Mouse (Mus musculus) adrenal gland, postnatal 10 days (tissue): ENCODE measurements around the gene Kcne3. TPM values are rescaled to one million over a fixed set of nuclear protein-coding genes. Genes with fewer than 3 reads are reported as not detected.

Source experiments
- DNase-seq: peaks from one replicate; pipeline ENCODE4 v3.0.0; 2021; ENCODE audit warnings: mixed read lengths
- total RNA-seq, 2 experiments: library from RNA; stranded (reverse); gene quantifications; 2 replicates each; pipeline ENCODE4 v1.2.3; 2021

Gene Kcne3
- total RNA-seq, 2 experiments from 2014 or later, result 1.1 to 2.2 TPM

DNA sequence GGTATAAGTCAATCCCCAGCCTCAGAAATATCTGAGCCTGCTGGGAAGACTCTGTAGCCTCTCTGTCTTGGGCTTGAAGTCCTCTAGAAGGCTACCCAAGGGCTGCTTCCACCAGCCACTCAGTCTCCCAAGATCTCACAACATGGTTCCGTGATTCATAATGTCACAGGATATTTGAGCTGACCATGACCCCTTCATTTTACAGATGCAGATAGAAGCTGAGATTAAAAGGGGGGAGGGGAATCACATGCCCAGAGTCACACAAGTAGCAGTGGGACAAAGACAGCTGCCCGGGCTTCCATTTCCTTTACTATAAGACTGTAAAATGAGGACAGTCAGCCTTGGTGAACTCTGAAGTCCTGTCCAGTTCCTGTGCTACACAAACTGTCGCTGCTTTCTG lies 5.3 kb downstream of the Kcne3 start:
- DNase-seq, result no peak

DNA sequence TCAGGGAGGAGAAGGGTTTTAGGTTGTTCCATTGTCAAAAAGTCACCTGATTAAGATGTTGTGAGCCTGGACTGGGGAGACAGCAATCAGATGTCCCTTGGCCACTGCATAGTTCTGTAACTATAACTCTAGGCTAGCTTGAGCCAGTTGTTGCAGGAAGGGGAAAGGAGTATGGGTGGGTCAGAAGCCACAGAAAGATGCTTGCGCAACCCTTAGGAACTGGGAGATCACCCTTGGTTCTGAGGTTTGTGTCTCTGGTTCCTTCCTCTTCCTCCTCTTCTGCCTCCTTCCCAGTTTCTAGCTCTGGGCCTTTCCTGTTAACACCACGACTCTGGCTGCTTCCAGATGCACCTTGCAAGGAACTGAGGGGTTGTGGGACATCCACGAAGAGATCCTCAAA lies 6.1 kb downstream of the Kcne3 start:
- DNase-seq, result no peak

DNA sequence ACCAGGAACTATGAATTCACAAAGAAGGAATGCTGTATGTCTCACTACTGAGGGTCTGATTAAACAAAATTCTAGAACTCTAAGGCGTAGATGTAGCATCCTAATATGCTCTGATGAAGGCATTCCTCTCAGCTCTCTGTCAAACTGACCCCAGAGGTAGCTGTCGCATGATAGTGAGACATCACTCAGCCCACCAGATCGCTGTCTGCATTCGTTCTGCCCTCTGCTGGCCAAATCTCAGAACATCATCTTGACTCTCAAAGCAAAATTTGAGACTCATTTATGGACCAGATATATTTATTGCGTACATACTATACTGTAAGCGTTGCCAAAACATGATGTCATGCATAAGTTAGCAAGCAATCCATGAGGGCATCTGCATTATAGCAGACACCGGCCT lies 11.3 kb downstream of the Kcne3 start:
- DNase-seq, result peak; percentile 65

DNA sequence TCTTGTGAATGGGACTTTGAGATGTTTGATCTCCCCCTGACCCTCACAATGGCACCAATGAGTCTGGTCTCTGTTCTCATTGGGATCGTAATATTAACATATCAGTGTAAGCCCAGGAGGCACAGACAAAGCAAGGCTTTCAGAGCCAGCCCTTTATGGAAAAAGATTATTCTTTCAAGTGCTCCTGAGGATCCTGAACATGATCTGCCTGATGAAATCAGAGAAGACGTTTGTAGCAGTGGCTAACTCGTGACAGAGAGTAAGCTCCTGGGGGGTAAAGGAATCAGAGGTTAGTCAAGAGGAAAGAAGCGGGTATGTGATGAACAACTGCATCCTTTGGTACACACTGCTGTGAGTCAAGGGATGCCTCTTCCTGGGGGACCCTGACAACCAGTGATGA lies 13.9 kb downstream of the Kcne3 start:
- no peak for DNase-seq

DNA sequence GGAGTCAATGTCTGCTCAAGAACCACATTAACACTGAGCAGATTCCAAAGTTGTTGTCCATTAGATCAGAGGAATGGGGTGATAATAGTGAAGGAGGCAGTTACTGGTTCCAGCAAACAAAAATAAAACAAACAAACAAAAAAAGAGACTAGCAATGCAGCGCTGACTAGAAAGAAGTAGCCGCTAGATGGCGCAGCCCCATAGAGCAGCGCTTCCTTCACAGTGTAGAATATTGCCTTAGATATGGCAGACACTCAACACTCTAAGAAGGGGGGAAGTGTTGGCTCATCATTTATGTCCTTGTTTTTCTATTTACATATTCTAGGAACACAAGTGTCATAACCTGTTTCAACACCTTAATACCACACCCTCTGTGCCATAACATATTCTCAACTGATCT lies 14.5 kb downstream of the Kcne3 start:
- DNase-seq, result peak; percentile 81

DNA sequence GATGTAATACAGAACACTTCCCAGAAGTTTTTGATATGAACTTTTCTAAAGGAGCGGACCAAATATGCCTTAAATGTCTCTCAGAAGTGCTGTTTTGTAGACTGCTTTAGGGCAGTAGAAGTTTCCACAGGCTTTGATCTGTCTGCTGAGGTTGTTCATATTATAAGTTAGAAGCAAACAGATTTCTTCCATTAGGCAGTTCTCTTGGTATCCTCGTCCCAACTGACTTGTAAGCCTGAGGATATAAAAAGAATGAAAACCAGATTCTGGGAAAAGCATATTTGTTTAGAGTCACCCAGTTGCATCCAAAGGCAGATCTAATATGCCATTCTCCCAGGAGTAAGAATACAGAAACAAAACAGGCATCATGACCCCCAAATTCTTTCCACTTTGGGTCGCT lies 24.9 kb downstream of the Kcne3 start:
- no peak for DNase-seq

DNA sequence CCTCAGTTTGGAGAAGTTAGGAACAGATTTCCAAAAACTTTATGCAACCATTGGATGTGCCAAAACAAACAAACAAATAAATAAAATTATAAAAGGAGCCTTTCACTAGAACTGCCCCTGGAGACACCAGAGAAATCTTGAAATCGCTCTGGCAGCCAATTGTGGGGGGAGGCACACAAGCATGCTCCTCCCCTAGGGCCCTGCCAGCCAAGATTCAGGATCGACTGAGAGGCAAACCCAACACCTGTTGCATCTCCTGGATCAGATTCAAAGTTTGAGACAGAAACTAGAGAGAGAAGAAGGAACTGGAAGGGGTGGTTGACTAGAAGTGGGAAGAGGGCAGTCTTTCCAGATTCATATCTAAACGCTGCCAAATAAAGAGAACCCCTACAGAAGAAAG lies 27.3 kb downstream of the Kcne3 start:
- DNase-seq, result peak; percentile 36

DNA sequence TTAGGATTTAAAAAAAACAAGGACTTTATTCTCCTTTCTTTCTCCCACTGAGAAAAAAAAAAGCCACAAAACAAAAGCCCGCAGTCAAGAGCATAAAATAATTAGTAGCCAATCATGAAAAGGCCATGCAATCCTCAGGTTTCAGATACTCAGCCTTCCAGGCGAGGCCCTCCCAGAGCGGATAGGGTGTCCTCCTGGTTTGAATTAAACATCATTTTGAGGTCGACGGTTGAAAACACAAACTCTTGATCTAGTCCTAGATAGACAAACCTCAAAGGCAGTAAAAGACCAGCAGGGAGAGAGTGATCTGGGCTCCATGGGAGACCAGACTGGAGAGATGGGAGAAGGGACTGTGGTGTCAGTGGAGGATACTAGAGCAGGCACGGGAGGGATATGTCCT lies 28.6 kb downstream of the Kcne3 start:
- no peak for DNase-seq

DNA sequence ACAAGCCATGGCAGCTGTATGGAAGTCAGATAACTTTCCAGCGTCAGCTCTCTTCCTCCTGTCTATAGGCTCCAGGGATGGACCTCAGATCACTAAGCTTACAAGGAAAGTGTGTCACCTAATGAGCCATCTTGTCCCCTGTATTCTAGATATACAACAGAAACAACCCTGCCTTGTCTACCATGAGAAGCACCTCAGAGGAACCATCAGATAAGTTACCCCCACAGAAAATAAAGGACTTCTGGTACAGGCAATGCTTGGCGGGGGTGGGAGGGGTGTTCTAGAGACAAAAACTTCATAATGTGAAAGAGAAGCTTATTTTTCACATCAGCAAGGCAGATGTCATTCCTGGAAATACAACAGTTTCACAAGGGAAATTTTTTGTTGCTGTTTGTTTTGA lies 29.8 kb downstream of the Kcne3 start:
- no peak for DNase-seq

DNA sequence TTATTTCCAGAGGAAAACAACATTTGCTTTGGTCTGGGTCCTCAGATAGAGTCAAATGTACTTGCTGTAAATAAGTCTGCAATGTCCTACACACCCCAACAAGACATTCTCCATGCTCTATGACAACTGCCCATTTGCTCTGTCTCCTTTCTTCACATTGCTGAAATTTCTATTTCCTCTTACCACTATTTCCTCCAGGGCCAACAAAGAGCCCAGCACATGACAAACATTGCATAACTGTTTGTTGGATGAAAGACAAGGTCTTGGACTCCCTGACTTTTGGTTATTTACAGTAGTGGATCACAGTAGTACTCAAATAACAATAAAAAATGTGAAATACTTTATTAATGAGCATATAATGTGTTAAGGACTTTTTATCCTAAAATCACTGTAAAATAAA lies 31.6 kb downstream of the Kcne3 start:
- DNase-seq, result peak; percentile 28

DNA sequence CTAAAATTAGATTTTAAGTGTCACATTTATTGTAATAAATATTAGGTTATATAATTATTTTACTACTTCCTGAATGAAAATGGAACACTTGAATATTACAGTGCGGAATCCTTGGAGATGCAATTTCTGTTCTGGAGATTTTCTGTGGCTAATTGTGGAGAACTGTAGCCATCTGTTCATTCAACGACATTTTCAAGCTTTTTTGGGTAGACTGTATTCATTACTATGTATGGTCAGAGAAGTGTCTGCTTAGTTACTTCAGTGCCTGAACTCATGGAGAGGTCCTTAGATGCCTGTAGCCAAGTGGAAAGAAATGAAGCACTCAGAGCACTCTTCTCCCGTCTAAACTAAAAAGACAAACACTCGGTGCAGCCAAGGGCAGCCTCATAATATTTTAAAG lies 38.0 kb downstream of the Kcne3 start:
- DNase-seq, result no peak

DNA sequence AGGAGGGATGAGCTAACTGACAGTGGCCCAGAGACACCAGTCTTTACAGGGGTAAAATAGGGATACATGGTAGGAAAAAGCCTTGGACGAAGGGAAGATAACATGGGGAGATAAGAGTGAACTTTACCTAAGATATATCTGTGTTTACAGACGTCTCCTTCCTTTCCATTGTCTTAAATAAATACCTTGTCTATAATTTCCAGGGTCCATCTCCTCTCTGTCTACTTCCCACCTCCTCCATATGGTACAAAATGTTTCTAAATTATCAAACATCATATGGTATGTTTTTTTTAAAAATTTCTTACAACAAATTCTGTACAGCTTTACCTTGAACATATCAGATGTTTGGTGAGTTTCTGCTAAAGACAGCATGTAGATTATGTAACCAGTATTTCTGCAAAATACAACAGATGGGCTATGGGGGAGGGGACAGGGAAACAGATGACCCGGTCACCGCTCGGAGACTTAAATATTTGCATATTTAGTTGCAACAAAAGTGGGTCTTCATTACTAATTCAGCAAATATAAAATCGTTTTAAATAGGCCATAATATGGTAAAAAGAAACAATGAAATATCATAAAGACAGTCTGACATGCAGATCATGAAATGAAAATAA lies 38.9 kb downstream of the Kcne3 start:
- no peak for DNase-seq

DNA sequence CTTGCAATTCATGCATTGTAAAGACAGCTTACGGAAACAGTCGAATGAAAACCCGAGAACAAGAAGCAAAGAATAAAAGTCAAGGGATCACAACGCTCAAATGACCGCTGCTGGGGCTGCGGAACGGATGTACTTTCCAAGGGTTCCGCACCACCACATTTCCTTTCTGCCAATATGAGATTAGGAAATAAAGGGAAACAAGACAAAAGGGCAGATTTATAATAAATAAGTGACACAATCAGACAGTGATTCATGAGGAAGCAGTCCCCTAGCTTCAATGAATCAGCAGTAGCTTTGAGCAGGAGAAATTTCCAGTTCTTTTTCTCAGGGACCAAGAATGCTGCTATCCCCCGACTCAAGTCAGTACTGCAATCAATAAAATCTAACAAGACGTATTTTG lies 39.7 kb downstream of the Kcne3 start:
- no peak for DNase-seq

DNA sequence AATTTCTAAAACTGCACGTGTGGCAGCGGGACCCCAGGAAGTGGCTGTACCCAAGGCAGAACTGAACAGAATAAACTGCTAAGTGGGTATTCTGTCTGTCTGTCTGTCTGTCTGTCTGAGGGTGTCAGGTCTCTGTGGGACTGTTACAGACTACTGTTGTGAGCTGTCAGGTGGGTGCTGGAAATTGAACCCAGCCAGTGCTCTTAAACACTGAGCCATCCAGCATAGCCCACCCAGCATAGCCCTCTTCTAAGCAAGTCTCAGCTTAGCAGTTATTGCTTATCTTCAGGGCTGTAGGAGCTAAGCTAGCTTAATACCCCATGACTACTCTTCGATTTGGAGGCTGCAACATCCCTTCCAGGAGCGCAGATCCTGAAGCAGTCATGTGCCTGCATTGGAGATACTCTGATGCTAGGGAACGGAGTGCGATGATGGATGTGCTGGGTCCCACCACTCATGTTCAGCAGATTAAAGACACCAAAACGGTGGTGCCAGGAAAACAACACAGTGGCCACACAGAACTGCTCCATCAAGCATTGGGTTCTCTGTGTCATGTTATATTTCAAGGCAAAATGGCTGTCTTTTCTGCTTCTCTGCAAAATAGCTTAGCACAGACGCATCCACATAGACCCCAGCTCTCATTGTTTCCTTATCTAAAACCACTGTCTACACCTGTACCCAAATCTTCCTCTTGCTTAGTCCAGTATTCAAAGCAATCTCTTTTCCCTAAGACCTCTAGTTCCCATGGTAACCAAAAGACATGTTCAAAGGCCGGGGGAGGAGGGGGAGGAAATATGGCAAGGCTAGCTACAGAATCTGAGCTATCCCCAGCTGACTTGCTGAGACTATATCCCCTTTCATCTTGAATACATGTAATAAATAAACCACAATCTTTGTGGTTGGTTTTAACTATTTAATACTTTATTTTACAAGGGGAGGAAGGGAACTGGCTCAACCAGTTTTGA lies 40.6 kb downstream of the Kcne3 start:
- no peak for DNase-seq

DNA sequence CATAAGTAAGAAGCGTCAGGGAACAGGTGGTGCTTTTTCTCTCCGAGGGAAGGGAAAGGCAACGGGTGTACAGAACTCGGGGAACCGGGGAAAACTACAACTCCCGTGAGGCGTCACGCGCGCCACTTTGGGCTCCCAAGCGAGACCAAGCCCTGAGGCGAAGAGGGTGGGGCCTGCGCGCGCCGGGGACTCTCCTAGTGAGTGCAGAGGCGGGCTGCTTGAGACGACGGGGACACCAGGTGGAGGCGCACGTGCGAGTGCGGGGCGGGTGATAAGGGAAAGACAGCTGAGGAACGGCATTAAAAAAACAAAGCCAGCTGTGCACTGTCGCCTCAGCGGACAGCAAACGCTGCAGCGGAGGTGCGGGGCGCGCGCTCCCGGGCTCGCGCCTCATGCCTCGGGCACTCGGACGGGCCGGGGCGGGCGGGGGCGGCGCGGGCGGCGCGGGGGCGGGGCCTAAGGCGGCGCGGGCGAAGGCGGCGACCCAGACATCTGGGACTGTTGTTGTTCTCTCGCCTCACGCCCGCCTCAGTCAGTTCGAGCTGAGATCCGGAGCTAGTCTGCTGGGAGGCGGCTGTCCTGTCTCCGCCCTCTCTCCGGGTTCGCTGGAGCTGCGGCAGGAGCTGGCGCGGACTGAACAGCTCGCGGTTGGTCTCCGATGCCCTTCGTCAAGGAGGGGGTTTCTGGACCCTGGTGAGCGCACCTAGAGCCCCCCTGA lies 51.0 kb downstream of the Kcne3 start, which contains the start of gene Pgm2l1:
Gene Pgm2l1, plus strand, starts transcription at position 237 of the 718 bp plus-strand sequence.
- peak; percentile 98 for DNase-seq

DNA sequence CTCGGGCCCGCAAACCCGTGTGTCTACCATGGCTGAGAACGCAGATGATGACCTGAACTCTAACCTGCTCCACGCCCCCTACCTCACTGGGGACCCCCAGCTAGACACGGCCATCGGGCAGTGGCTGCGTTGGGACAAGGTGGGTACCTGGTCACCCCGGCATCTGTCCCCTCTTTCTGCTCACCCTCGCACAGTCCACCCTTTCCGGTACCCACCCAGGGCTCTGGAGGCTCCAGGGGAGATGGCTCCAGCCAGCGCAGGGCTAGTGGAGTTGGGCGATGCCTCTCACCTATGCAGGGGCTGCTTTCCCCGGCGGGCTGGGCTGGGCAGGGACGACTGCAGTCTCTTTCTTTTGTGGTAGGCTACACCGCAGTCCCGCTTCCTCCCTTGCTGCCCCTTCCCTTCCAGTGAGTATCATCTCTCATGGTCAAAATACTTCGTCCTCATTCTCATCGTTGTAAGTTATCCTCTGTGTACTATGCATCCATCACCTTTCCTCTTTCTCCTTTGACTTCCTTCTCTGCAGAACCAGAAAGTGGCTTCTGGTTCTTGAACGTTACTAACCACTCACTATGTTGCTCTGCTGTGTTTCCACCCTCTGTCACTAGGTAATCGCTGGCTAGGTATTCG lies 51.7 kb downstream of the Kcne3 start:
- DNase-seq, result peak; percentile 44

DNA sequence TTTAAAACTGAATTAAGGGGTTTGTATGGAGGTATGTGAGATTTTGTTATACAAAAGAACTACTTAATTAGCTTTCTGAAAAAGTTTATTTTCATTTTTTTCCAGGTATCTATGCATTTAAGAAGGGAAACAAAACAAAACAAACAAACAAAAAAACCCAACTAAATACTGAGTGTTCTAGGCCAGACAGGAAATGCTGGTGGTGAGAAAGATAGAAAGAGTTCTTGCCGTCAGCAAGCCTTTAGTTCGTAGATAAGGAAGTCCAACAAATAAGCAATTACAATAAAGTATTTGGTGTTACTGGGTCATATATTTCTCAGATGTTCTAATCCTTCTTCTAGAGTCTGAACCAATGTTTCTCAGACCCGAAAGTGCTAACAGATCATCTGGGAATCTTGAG lies 52.7 kb downstream of the Kcne3 start:
- no peak for DNase-seq

DNA sequence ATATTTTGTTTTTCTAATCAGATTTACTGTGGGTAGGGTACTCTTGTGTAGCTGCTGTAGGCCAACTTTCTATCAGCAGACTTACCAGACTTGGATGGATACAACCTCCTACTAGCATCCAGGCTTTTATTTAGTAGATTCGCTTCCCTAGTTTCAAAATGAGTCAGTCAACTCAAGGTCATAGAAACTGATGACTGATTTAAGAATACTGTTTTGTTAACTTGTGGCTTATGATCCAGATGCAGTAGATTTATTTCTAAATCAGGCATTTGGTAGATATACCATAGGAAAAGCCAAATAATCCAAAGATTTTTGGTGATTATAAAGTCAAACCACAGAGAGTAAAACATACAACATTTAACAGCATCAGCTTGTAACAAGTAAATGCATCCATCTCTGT lies 54.3 kb downstream of the Kcne3 start:
- no peak for DNase-seq

DNA sequence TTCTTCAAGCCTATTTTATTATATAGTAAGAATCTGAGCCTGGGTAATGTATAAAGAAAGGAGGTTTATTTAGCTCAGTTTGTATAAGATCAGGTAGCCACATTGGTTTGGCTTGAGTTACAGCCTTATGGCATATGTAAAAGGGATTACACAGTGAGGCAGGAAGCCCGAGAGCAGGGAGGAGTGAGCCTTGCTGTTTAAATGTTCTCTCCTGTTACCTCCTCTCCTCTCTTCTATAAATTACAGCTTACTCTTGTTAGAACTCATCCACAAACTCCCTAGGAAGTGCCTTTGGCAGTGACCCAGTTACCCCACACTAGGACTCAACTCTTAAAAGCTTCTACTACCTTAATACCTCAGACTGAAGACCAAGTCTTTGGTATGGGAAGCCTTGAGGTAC lies 55.4 kb downstream of the Kcne3 start:
- DNase-seq, result no peak

DNA sequence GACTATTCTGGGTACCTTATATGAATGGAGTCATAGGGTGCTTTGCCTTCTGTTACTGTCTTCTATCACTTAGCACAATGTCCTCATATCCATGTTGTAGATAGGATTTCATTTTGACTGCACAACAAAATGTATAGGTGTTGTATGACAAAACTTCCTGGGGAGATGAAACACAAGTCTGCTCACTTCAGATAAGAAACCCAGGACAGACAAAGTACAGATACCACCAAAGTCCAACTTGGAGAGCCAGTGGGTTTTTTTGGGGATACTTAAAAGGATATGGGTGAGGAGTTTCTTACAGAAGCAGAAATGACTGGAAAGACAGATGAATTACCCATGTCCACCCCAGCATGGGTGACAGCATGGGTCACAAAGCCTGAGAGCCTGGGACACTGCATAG lies 57.4 kb downstream of the Kcne3 start:
- DNase-seq, result no peak
